Mouse (Mus musculus): ENCODE measurements around the gene Dync2h1. TPM values are rescaled to one million over a fixed set of nuclear protein-coding genes. Genes with fewer than 3 reads are reported as not detected.

The Dync2h1 gene
- polyA plus RNA-seq, 1 experiment from 2014 or later, result 21.5 TPM

- no peak for ATAC-seq (ENCODE audit: low FRiP score, low read depth)
- peaks cover 40% of the 10 kb centered on the region for H3K36me3 ChIP-seq
- H3K4me3 ChIP-seq, result no peak overlapping the region
- no peak overlapping the region for H3K4me2 ChIP-seq (replicated peaks)
- 91% methylated on average over 7 of the region's 7 CpGs for WGBS
- H3K9ac ChIP-seq, result no peak overlapping the region
- no peaks in the 10 kb centered on the region for H3K27me3 ChIP-seq (replicated peaks)
- H3K27ac ChIP-seq, result no peak overlapping the region
- no peaks in the 10 kb centered on the region for H3K4me1 ChIP-seq
- no peaks in the 10 kb centered on the region for H3K9me3 ChIP-seq
These were observed 25.6 kb downstream of the Dync2h1 start for GRCm38 (mm10) chr9:7158605-7159004.

- H3K4me2 ChIP-seq (replicated peaks), result no peak overlapping the region
- H3K4me1 ChIP-seq, result no peaks in the 10 kb centered on the region
- no peak overlapping the region for H3K4me3 ChIP-seq
- 92% methylated on average over 2 of the region's 2 CpGs for WGBS
- no peak overlapping the region for H3K27ac ChIP-seq
- H3K9me3 ChIP-seq, result no peaks in the 10 kb centered on the region
- no peaks in the 10 kb centered on the region for H3K27me3 ChIP-seq (replicated peaks)
- H3K36me3 ChIP-seq, result peaks cover 36% of the 10 kb centered on the region
- H3K9ac ChIP-seq, result no peak overlapping the region
- no peak for ATAC-seq (ENCODE audit: low FRiP score, low read depth)
These were observed 29.9 kb downstream of the Dync2h1 start for GRCm38 (mm10) chr9:7154391-7154790.

- H3K36me3 ChIP-seq, result peaks cover 8% of the 10 kb centered on the region; the same call in 1 of the 2 replicates
- H3K4me3 ChIP-seq, result no peak overlapping the region
- no peak overlapping the region for H3K27ac ChIP-seq
- no peak overlapping the region for H3K9ac ChIP-seq
- 96% methylated on average over 2 of the region's 2 CpGs for WGBS
- H3K4me2 ChIP-seq (replicated peaks), result no peak overlapping the region
- no peaks in the 10 kb centered on the region for H3K4me1 ChIP-seq
- no peak for ATAC-seq (ENCODE audit: low FRiP score, low read depth)
- no peaks in the 10 kb centered on the region for H3K27me3 ChIP-seq (replicated peaks)
- H3K9me3 ChIP-seq, result no peaks in the 10 kb centered on the region
These were observed 61.4 kb downstream of the Dync2h1 start for GRCm38 (mm10) chr9:7122863-7123262.

GRCm38 (mm10) chr9:7110166-7110565 lies 74.1 kb downstream of the Dync2h1 start:
- H3K27me3 ChIP-seq (replicated peaks), result no peaks in the 10 kb centered on the region
- 72% methylated on average over 1 of the region's 1 CpGs for WGBS
- no peaks in the 10 kb centered on the region for H3K4me1 ChIP-seq
- ATAC-seq (ENCODE audit: low FRiP score, low read depth), result no peak
- H3K4me3 ChIP-seq, result no peak overlapping the region
- H3K36me3 ChIP-seq, result 0 out of 2 replicates have a peak, but pooled peaks cover 3% of the 10 kb centered on the region
- H3K27ac ChIP-seq, result no peak overlapping the region
- H3K4me2 ChIP-seq (replicated peaks), result no peak overlapping the region
- no peak overlapping the region for H3K9ac ChIP-seq
- H3K9me3 ChIP-seq, result no peaks in the 10 kb centered on the region

- no peak overlapping the region for H3K27ac ChIP-seq
- ATAC-seq (ENCODE audit: low FRiP score, low read depth), result no peak
- no peaks in the 10 kb centered on the region for H3K9me3 ChIP-seq
- H3K27me3 ChIP-seq (replicated peaks), result no peaks in the 10 kb centered on the region
- H3K4me2 ChIP-seq (replicated peaks), result no peak overlapping the region
- no peaks in the 10 kb centered on the region for H3K4me1 ChIP-seq
- H3K9ac ChIP-seq, result no peak overlapping the region
- H3K36me3 ChIP-seq, result peaks cover 6% of the 10 kb centered on the region; the same call in 1 of the 2 replicates
- no peak overlapping the region for H3K4me3 ChIP-seq
These were observed 82.9 kb downstream of the Dync2h1 start for GRCm38 (mm10) chr9:7101361-7101760.

GRCm38 (mm10) chr9:7074625-7075024 lies 109.6 kb downstream of the Dync2h1 start:
- no peaks in the 10 kb centered on the region for H3K9me3 ChIP-seq
- no peak overlapping the region for H3K9ac ChIP-seq
- H3K27ac ChIP-seq, result no peak overlapping the region
- WGBS, result 94% methylated on average over 2 of the region's 2 CpGs
- no peak for ATAC-seq (ENCODE audit: low FRiP score, low read depth)
- H3K27me3 ChIP-seq (replicated peaks), result no peaks in the 10 kb centered on the region
- no peaks in the 10 kb centered on the region for H3K4me1 ChIP-seq
- H3K4me3 ChIP-seq, result no peak overlapping the region
- no peak overlapping the region for H3K4me2 ChIP-seq (replicated peaks)
- H3K36me3 ChIP-seq, result peaks cover 24% of the 10 kb centered on the region

- no peaks in the 10 kb centered on the region for H3K9me3 ChIP-seq
- H3K4me2 ChIP-seq (replicated peaks), result no peak overlapping the region
- peaks cover 13% of the 10 kb centered on the region; the same call in 1 of the 2 replicates for H3K36me3 ChIP-seq
- H3K4me3 ChIP-seq, result no peak overlapping the region
- no peak overlapping the region for H3K27ac ChIP-seq
- no peaks in the 10 kb centered on the region for H3K27me3 ChIP-seq (replicated peaks)
- ATAC-seq (ENCODE audit: low FRiP score, low read depth), result no peak
- no peak overlapping the region for H3K9ac ChIP-seq
- H3K4me1 ChIP-seq, result no peaks in the 10 kb centered on the region
- WGBS, result 94% methylated on average over 3 of the region's 3 CpGs
These were observed 113.4 kb downstream of the Dync2h1 start for GRCm38 (mm10) chr9:7070846-7071245.

GRCm38 (mm10) chr9:7050588-7050987 lies 133.7 kb downstream of the Dync2h1 start:
- peaks cover 9% of the 10 kb centered on the region; the same call in 1 of the 2 replicates for H3K36me3 ChIP-seq
- H3K4me1 ChIP-seq, result no peaks in the 10 kb centered on the region
- WGBS, result 82% methylated on average over 3 of the region's 3 CpGs
- no peak overlapping the region for H3K27ac ChIP-seq
- ATAC-seq (ENCODE audit: low FRiP score, low read depth), result no peak
- no peak overlapping the region for H3K9ac ChIP-seq
- H3K4me3 ChIP-seq, result no peak overlapping the region
- no peak overlapping the region for H3K4me2 ChIP-seq (replicated peaks)
- H3K9me3 ChIP-seq, result no peaks in the 10 kb centered on the region
- no peaks in the 10 kb centered on the region for H3K27me3 ChIP-seq (replicated peaks)

GRCm38 (mm10) chr9:7042635-7043273 lies 141.5 kb downstream of the Dync2h1 start:
- ATAC-seq (ENCODE audit: low FRiP score, low read depth), result no peak
- Histone ChIP-seq H3K4me3 (no peak overlapping the region), H3K4me1 (no peaks in the 10 kb centered on the region), H3K27me3 (replicated peaks) (no peaks in the 10 kb centered on the region), H3K9me3 (no peaks in the 10 kb centered on the region), H3K9ac (no peak overlapping the region), H3K36me3 (peaks cover 19% of the 10 kb centered on the region; the same call in 1 of the 2 replicates), H3K27ac (no peak overlapping the region), H3K4me2 (replicated peaks) (no peak overlapping the region)
- 95% methylated on average over 5 of the region's 5 CpGs for WGBS

GRCm38 (mm10) chr9:7041231-7041630 lies 143.0 kb downstream of the Dync2h1 start:
- Histone ChIP-seq H3K4me3 (no peak overlapping the region), H3K9me3 (no peaks in the 10 kb centered on the region), H3K27ac (no peak overlapping the region), H3K36me3 (peaks cover 17% of the 10 kb centered on the region; the same call in 1 of the 2 replicates), H3K4me2 (replicated peaks) (no peak overlapping the region), H3K9ac (no peak overlapping the region), H3K27me3 (replicated peaks) (no peaks in the 10 kb centered on the region), H3K4me1 (no peaks in the 10 kb centered on the region)
- no peak for ATAC-seq (ENCODE audit: low FRiP score, low read depth)
- 91% methylated on average over 5 of the region's 5 CpGs for WGBS

- no peak for ATAC-seq (ENCODE audit: low FRiP score, low read depth)
- 94% methylated on average over 2 of the region's 2 CpGs for WGBS
- no peak overlapping the region for H3K4me3 ChIP-seq
These were observed 151.7 kb downstream of the Dync2h1 start for GRCm38 (mm10) chr9:7032553-7032952.

GRCm38 (mm10) chr9:7015600-7015999 lies 168.6 kb downstream of the Dync2h1 start:
- Histone ChIP-seq H3K4me3 (no peak overlapping the region), H3K9ac (no peak overlapping the region), H3K4me1 (no peaks in the 10 kb centered on the region), H3K27me3 (replicated peaks) (no peaks in the 10 kb centered on the region), H3K27ac (no peak overlapping the region), H3K4me2 (replicated peaks) (no peak overlapping the region), H3K9me3 (no peaks in the 10 kb centered on the region), H3K36me3 (no peaks in the 10 kb centered on the region; the same call in 1 of the 2 replicates)
- no peak for ATAC-seq (ENCODE audit: low FRiP score, low read depth)

More at GRCm38 (mm10) chr9:7032553-7032952, 151.7 kb downstream of the Dync2h1 start:
- Histone ChIP-seq H3K27ac (no peak overlapping the region), H3K4me2 (replicated peaks) (no peak overlapping the region), H3K9me3 (no peaks in the 10 kb centered on the region), H3K9ac (no peak overlapping the region), H3K36me3 (peaks cover 18% of the 10 kb centered on the region; the same call in 1 of the 2 replicates), H3K27me3 (replicated peaks) (no peaks in the 10 kb centered on the region), H3K4me1 (no peaks in the 10 kb centered on the region)

GRCm38 (mm10) chr9:7014733-7015132 lies 169.5 kb downstream of the Dync2h1 start:
- Histone ChIP-seq H3K4me2 (replicated peaks) (no peak overlapping the region), H3K9ac (no peak overlapping the region), H3K27ac (no peak overlapping the region), H3K4me1 (no peaks in the 10 kb centered on the region), H3K27me3 (replicated peaks) (no peaks in the 10 kb centered on the region), H3K36me3 (no peaks in the 10 kb centered on the region; the same call in 1 of the 2 replicates), H3K4me3 (no peak overlapping the region), H3K9me3 (no peaks in the 10 kb centered on the region)
- 91% methylated on average over 1 of the region's 1 CpGs for WGBS
- ATAC-seq (ENCODE audit: low FRiP score, low read depth), result no peak
